Mouse (Mus musculus): ENCODE results near the gene Mlh1. TPM values are rescaled to one million over a fixed set of nuclear protein-coding genes. Genes with fewer than 3 reads are reported as not detected.

Gene Mlh1
- total RNA-seq, 2 experiments from 2014 or later = 5.1 to 6.4 TPM

DNA sequence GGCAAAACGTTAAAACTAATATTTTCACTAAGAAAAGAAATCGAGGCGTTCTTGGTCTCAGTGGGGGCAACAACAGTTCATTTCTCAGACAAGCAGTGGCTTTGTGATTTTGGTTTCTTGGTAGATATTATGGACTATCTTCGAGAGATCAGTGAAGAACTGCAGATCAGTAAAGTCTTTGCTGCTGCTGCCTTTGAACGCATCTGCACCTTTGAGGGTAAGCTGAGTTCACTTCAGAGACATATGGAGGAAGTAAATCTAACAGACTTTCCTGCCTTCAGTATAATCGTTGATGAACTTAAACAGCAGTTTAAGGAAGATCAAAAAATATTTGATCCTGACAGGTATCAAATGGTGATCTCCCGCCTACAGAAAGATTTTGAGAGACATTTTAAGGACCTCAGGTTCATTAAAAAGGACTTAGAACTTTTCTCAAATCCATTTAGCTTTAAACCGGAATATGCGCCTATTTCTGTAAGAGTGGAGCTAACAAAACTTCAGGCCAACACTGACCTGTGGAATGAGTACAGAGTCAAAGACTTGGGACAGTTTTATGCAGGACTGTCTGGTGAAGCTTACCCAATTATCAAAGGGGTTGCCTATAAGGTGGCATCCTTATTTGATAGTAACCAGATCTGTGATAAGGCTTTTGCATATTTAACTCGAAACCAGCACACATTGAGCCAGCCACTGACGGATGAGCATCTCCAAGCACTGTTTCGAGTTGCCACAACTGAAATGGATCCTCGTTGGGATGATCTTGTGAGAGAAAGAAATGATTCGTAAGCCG, 1.6 kb upstream of the Mlh1 start:
- DNase-seq = no peak
- Histone ChIP-seq H3K4me3 (peak overlapping the region; percentile 88), H3K27ac (peak overlapping the region; percentile 99)
- TF ChIP-seq CTCF (IDR thresholded peaks at IDR 0.05) = no peak
- intact Hi-C loops (cut with DNase I) = loop anchor here (5.0 kb wide), 1 partner anchor 156 kb away; the partner anchor contains the start of gene Lrrfip2

DNA sequence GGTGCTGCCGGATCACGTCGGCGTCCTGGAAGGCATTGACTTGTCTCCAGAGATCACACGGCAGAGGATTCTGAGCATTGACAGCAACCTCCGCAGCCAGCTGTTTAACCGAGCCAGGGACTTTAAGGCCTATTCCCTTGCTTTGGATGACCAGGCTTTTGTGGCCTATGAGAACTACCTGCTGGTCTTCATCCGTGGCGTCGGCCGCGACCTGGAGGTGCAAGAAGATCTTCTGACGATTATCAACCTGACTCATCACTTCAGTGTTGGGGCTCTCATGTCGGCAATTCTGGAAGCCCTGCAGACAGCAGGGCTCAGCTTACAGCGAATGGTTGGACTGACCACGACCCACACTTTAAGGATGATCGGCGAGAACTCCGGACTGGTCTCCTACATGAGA, 765 bp upstream of the Mlh1 start:
- TF ChIP-seq CTCF (IDR thresholded peaks at IDR 0.05) = no peak
- intact Hi-C loops (cut with DNase I) = loop anchor here (5.0 kb wide), 1 partner anchor 155 kb away; the partner anchor contains the start of gene Lrrfip2
- H3K27ac ChIP-seq = peak overlapping the region; percentile 99
- peak; percentile 44 for DNase-seq
- peak overlapping the region; percentile 88 for H3K4me3 ChIP-seq

DNA sequence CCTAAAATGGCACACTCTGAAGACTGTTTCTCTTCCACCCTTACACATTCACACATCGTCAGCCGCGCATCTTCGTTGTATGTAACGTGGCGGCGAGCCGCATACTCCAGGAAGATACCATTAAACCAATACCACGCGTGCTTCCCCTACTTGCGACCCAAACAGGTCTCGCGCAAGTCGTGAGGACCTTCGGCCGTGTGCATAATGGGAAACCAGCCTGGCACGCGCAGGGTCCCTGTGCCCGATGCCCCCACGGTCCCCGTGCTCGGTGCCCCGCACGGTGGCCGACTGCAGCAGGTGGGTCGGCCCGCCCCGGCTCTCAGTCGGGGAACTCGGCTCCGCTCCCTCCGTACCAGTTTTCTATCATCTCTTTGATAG, 546 bp downstream of the Mlh1 start:
- TF ChIP-seq CTCF (IDR thresholded peaks at IDR 0.05) = no peak
- intact Hi-C loops (cut with DNase I) = loop anchor here (5.0 kb wide), 1 partner anchor 154 kb away; the partner anchor contains the start of gene Lrrfip2

DNA sequence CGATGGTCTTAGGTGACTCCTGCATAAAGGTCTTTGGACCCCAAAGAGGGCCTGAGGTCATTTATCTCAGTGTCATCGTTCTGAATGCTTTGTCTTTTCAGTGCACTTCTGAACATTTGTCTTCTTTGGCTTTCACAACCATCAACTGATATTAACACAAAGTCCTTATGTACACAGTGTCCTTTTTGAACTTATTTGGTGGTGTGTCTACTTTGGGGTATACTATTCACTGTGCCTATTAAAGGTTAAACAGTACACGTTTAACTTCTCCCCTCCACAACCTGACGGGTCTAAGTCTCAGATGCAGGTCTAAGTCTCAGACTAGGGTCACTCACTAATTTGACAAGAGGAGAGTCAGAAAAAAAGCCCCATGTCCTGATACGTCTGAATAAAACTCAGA, 985 bp downstream of the Mlh1 start:
- H3K4me3 ChIP-seq = peak overlapping the region; percentile 88
- intact Hi-C loops (cut with DNase I) = loop anchor here (5.0 kb wide), 1 partner anchor 153 kb away; the partner anchor contains the start of gene Lrrfip2
- no peak for TF ChIP-seq CTCF (IDR thresholded peaks at IDR 0.05)
- no peak for DNase-seq
- peak overlapping the region; percentile 93 for H3K27ac ChIP-seq

More for the DNA sequence above, 546 bp downstream of the Mlh1 start:
- H3K27ac ChIP-seq = peak overlapping the region; percentile 93
- no peak for DNase-seq
- peak overlapping the region; percentile 88 for H3K4me3 ChIP-seq

- H3K4me3 ChIP-seq = no peak overlapping the region
- intact Hi-C loops (cut with DNase I) = loop anchor here (10.0 kb wide), 1 partner anchor 303 kb away; no protein-coding TSS in a partner anchor
- TF ChIP-seq CTCF (IDR thresholded peaks at IDR 0.05) = no peak
These were observed 3.6 kb downstream of the Mlh1 start for GRCm38 (mm10) chr9:111267998-111268397.

GRCm38 (mm10) chr9:111261356-111261755, 10.2 kb downstream of the Mlh1 start:
- no peak overlapping the region for H3K27ac ChIP-seq
- no peak overlapping the region for H3K4me3 ChIP-seq
- intact Hi-C loops (cut with DNase I) = loop anchor here (10.0 kb wide), 1 partner anchor 297 kb away; no protein-coding TSS in a partner anchor
- TF ChIP-seq CTCF (IDR thresholded peaks at IDR 0.05) = no peak
- DNase-seq = no peak

More at GRCm38 (mm10) chr9:111267998-111268397, 3.6 kb downstream of the Mlh1 start:
- no peak overlapping the region for H3K27ac ChIP-seq
- no peak for DNase-seq

- peak; percentile 51 for DNase-seq
- TF ChIP-seq CTCF (IDR thresholded peaks at IDR 0.05) = no peak
- H3K27ac ChIP-seq = no peak overlapping the region; the same call in 1 of the 2 replicates
- intact Hi-C loops (cut with DNase I) = loop anchor here (10.0 kb wide), 1 partner anchor 296 kb away; no protein-coding TSS in a partner anchor
- H3K4me3 ChIP-seq = no peak overlapping the region
These were observed 11.1 kb downstream of the Mlh1 start for GRCm38 (mm10) chr9:111260360-111260985.

DNA sequence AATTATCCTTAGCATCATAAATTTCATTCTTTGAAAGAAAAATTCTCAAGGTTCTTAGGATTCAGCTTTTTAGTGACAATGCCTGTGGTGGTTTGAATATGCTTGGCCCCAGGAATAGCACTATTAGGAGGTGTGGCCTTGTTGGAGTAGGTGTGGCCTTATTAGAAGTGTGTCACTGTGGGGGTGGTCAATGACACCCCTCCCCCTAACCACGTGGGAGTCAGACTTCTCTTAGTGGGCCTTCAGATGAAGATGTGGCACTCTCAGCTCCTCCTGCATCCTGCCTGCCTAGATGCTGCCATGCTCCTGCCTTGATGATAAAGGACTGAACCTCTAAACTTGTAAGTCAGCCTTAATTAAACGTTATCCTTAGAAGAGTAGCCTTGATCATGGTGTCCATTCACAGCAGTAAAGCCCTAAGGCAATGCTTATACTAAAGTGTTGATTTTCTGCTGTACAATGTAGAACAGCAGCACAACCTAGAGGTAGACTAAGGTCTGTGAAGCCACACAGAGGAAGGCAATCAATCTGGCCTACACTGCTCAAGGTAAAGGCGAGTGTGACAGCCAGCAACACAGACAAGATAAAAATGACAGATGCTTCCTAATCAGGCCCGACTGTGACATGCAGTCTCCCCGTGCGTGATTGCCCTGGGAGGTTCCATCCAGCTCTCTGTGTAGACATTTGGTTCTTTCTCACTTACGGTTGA, 19.3 kb downstream of the Mlh1 start:
- intact Hi-C loops (cut with DNase I) = no loop called here
- DNase-seq = no peak
- Histone ChIP-seq H3K4me3 (no peak overlapping the region), H3K27ac (no peak overlapping the region)
- TF ChIP-seq CTCF (IDR thresholded peaks at IDR 0.05) = peak; percentile 15; the same call in 1 of the 2 replicates

DNA sequence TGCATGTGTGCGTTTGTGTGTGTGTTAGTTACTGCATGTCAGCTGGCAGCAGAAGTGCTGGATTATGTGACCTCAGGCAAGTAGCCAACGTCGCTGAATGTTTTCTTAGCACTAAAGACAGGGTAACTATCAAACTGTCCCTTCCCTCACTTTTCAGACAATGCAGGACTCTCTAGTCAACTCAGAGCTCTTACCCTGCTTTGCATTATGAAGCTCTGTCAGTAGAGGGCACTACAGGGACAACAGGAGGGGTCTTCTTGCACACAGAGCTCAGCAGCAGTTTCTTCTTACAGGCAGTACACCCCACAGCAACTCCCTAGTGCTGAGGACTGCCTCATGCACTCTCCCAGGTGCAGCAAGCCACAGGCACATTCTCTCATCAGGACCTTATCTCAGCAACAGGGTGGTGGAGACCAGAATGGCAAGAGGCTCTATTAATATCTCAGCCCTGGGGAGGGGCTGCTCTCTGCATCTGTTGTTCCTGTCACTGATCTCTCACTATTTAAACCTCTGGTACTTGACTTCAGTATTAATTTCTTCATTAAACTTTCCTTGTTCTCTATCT, 23.8 kb downstream of the Mlh1 start:
- peak; percentile 61 for TF ChIP-seq CTCF (IDR thresholded peaks at IDR 0.05)
- Histone ChIP-seq H3K4me3 (no peak overlapping the region), H3K27ac (no peak overlapping the region)
- intact Hi-C loops (cut with DNase I) = no loop called here
- DNase-seq = no peak

DNA sequence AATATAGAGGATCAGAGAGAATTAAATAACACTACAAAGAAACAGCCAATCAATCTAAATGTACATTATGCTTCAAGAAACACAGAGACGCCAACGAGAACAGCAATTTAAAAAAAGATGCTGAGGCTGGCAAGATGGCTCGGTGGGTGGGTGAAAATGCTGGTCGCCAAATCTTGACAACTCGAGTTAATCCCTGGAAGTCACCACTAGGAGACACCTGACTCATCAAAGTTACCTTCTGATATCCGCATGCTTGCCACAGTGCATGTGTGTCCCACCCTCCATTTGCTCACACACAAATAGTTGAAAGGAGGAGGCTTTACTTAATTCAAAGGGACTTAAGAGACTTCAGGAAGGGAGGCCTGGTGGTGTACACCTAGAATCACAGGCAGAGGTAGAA, 26.0 kb downstream of the Mlh1 start:
- intact Hi-C loops (cut with DNase I) = no loop called here
- no peak overlapping the region for H3K4me3 ChIP-seq
- no peak for TF ChIP-seq CTCF (IDR thresholded peaks at IDR 0.05)
- H3K27ac ChIP-seq = no peak overlapping the region
- DNase-seq = no peak

DNA sequence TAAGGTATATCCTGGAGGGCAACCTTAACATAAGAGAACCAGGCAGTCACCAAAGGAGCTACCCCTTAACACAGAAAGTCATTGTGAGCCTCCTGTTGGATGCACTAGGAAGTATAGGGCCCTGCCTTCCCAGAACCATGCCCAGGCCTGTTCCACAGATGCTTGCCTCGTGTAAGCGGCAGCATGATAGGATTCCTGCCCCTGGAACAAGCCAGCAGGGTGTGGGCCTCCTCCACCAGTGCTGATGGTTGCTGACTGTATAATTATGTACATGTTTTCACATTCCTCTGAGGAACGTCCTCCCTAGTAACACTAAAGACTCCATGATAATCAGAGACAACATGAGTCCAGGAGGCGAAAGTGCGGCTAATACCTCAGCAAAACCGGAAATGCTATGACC, 28.2 kb downstream of the Mlh1 start:
- no peak for DNase-seq
- Histone ChIP-seq H3K4me3 (no peak overlapping the region), H3K27ac (no peak overlapping the region)
- no peak for TF ChIP-seq CTCF (IDR thresholded peaks at IDR 0.05)
- intact Hi-C loops (cut with DNase I) = no loop called here

DNA sequence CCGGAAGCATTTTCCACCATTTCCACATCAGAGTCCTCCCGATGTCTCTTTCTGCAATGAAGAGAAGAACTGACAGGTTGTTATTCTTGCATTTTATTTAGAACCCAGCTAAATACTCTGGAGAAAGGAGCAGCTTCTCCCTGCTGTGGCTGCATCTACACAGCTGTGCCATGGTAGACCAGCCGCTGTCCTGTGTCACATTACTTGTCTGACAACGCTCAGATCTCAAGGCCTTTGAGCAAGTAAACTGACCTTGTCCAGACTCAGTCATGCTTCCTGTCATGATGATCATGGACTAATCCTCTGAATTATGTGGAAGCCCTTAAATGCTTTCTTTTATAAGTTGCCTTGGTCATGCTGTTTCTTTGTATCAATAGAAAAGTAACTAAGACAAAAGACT, 31.8 kb downstream of the Mlh1 start:
- DNase-seq = no peak
- Histone ChIP-seq H3K4me3 (no peak overlapping the region), H3K27ac (no peak overlapping the region)
- TF ChIP-seq CTCF (IDR thresholded peaks at IDR 0.05) = no peak
- intact Hi-C loops (cut with DNase I) = no loop called here

Data from gastrocnemius, adult 2 months (tissue).